Mouse (Mus musculus) left cerebral cortex, adult 2 months (tissue): ENCODE measurements around the gene Cdc42ep1. TPM values are rescaled to one million over a fixed set of nuclear protein-coding genes. Genes with fewer than 3 reads are reported as not detected.
A peak's percentile ranks its signal among the peaks of the same experiment; 100 is the strongest.

Source experiments
- DNase-seq, 2 experiments: peaks; one replicate each; pipeline ENCODE4 v3.0.0; 2021 to 2022; ENCODE audit warnings: low spot score in 2 of 2, mixed read lengths in 1 of 2; ENCODE audit errors: extremely low spot score in 1 of 2
- H3K27ac ChIP-seq: fragments of 200-600 bp; 2 replicates; pipeline ENCODE4 v1.8.1; 2022
- H3K4me3 ChIP-seq: fragments of 200-600 bp; 2 replicates; pipeline ENCODE4 v1.8.1; 2022
- CTCF ChIP-seq: fragments of 200-600 bp; IDR thresholded peaks from 2 replicates; pipeline ENCODE4 v1.8.1; 2022; ENCODE audit warnings: antibody characterized with exemption, mild to moderate bottlenecking, moderate library complexity
- intact Hi-C: fragments of 180-260 bp; cut with DNase I; formaldehyde crosslinking; loops from one replicate; pipeline ENCODE4 v1.15.1; 2025
- total RNA-seq, 2 experiments: library from RNA; stranded (reverse); gene quantifications; 2 replicates each; pipeline ENCODE4 v1.2.3; 2021

The Cdc42ep1 gene
- total RNA-seq, 2 experiments from 2014 or later: 10.6 to 13.1 TPM

GRCm38 (mm10) chr15:78855303-78855965 lies 13.0 kb downstream of the Cdc42ep1 start, which contains the start of gene Lgals2:
Lgals2 (minus strand) TSS chr15:78855529.
- Histone ChIP-seq H3K4me3 (no peak within 1 kb of the TSS), H3K27ac (no peak within 1 kb of the TSS)
- TF ChIP-seq CTCF: no peak
- intact Hi-C loops: no loop called here
- DNase-seq: no peak

DNA sequence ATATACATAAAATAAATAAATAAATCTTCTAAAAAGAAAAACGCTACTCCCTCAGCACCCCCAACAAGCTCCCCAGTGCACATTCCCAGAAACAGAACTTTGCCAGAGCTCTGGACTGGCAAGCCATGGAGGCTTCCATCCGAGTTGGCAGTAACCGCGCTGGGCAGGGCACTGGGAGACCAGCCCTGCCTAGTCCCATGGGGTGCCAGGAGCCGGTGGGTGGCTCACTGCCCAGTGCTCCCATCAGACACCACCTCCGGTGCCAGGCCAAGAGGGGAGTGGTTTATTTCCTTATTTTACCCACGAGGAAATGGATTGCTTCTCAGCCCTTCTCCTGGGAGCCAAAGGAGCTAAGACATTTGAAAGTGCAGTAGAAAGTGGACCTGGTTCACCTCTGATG lies 14.6 kb downstream of the Cdc42ep1 start:
- Histone ChIP-seq H3K4me3 (no peak overlapping the region), H3K27ac (no peak overlapping the region)
- intact Hi-C loops: no loop called here
- DNase-seq: peak in 1 of 2 experiments; percentile 58
- TF ChIP-seq CTCF: no peak

GRCm38 (mm10) chr15:78859311-78859710 lies 16.9 kb downstream of the Cdc42ep1 start:
- intact Hi-C loops: no loop called here
- no peak for DNase-seq
- Histone ChIP-seq H3K4me3 (no peak overlapping the region), H3K27ac (no peak overlapping the region)
- TF ChIP-seq CTCF: no peak

DNA sequence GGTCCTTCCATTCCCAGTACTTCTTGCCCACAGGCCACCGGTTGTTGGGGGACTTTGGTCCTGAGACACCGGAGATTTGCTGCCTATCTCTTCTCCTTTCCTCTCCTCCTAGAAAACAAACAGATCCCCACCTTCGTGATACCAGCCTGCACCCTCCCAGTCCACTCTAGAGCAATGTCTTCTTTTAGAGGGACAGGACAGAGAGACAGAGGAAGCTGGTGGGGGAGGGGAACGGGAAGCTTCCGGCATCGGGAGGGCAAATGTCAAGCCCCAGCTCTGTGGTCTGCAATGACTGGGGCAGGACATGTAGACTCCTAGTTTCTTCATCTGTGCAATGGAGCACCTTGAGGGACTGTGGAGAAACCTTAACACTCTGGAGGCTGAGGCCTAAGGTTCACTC lies 17.3 kb downstream of the Cdc42ep1 start:
- DNase-seq: no peak
- intact Hi-C loops: no loop called here
- H3K27ac ChIP-seq: no peak overlapping the region
- no peak for TF ChIP-seq CTCF
- no peak overlapping the region for H3K4me3 ChIP-seq

DNA sequence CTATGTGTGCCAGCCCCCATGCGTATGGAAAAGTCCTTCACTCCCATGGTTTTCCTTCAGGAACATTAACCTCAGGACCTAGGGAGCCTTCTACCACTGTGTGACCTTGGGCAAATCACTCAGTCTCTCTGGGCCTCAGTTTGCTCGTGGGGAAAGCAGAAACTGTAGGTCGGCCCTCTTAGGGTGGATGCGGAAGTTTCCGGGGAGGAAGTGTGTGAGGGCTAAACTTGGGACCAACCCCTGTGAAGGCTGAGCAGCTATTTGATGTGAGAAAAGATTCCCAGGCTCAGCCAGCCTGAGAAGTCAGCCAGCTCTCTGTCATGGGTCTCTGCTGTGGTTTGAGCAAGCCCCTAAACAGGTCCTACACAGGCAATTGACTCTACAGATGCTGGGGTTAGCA lies 19.9 kb downstream of the Cdc42ep1 start:
- DNase-seq: no peak
- intact Hi-C loops: no loop called here
- TF ChIP-seq CTCF: no peak

GRCm38 (mm10) chr15:78863154-78863553 lies 20.7 kb downstream of the Cdc42ep1 start:
- H3K4me3 ChIP-seq: no peak overlapping the region
- DNase-seq: no peak
- intact Hi-C loops: no loop called here
- H3K27ac ChIP-seq: no peak overlapping the region
- no peak for TF ChIP-seq CTCF

More for the DNA sequence above, 19.9 kb downstream of the Cdc42ep1 start:
- Histone ChIP-seq H3K4me3 (no peak overlapping the region), H3K27ac (no peak overlapping the region)

- no peak for TF ChIP-seq CTCF
- no peak for DNase-seq
- intact Hi-C loops: no loop called here
- no peak overlapping the region for H3K27ac ChIP-seq
- H3K4me3 ChIP-seq: no peak overlapping the region
Observed at GRCm38 (mm10) chr15:78863852-78864253, 21.4 kb downstream of the Cdc42ep1 start.

DNA sequence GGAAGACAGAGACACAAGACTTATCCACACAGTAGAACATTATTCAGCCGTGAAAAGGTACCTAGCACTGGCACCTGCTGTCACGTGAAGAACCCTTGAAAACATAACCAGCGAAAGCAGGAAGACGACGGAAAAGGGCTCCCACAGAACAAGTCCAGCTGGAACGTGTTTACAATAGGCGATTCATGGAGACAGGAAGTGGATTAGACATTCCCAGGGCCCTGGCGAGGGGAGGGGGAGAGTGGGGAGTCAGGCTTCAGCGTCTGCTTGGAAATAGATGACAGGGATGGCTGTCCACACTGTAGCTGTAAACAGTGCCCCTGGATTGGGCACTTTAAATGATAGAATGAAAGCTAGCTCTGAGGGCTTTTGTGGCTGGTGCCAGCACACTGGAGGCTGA lies 26.0 kb downstream of the Cdc42ep1 start:
- DNase-seq: no peak
- Histone ChIP-seq H3K4me3 (no peak overlapping the region), H3K27ac (no peak overlapping the region)
- intact Hi-C loops: no loop called here
- no peak for TF ChIP-seq CTCF

- intact Hi-C loops: no loop called here
- Histone ChIP-seq H3K27ac (no peak overlapping the region), H3K4me3 (no peak overlapping the region)
- DNase-seq: no peak
- no peak for TF ChIP-seq CTCF
Observed at GRCm38 (mm10) chr15:78868826-78869233, 26.4 kb downstream of the Cdc42ep1 start.

GRCm38 (mm10) chr15:78869775-78870174 lies 27.4 kb downstream of the Cdc42ep1 start:
- peak; percentile 89 for TF ChIP-seq CTCF
- peak in 1 of 2 experiments; percentile 37 for DNase-seq
- no peak overlapping the region for H3K27ac ChIP-seq
- H3K4me3 ChIP-seq: no peak overlapping the region
- intact Hi-C loops: loop anchor here (1.0 kb wide), 1 partner anchor 43 kb away; no protein-coding TSS in a partner anchor

GRCm38 (mm10) chr15:78872021-78872608 lies 29.7 kb downstream of the Cdc42ep1 start:
- no peak for DNase-seq
- intact Hi-C loops: no loop called here
- no peak; the same call in 1 of the 2 replicates for TF ChIP-seq CTCF
- Histone ChIP-seq H3K27ac (no peak overlapping the region), H3K4me3 (no peak overlapping the region)

DNA sequence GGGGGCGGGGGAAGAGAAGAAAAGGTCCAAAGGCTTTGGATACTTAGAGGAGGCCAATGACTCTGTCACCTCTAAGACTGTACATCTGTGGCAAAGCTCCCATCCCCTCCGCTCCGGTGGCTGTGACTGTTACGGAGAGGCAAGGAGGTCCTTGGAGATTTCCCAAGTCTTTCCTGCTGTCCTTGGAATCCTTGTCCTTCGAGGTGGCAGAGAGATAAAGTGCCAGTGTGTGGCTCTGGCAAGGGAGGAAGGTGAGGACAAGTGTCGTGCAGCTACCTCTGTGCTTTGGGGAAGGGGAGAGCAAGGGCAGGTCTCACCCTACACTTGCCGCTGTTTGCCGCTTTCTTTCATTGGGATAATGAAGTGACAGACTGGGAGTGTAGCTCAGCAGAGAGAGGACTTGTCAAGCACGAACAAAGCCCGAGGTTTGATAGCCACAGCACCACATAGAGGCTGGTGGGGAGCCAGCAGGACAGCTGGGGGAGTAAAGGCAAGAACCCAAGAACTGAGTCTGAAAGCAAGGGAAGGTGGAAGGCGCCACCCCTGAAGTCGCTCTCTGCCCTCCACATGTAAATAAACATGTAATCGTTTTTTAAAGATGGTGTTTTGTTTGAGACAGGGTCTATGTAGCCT lies 31.5 kb downstream of the Cdc42ep1 start:
- DNase-seq: no peak
- intact Hi-C loops: no loop called here
- H3K4me3 ChIP-seq: no peak overlapping the region
- H3K27ac ChIP-seq: no peak overlapping the region
- no peak; the same call in 1 of the 2 replicates for TF ChIP-seq CTCF
